Mouse (Mus musculus): ENCODE measurements at regions not wholly inside any gene's neighbourhood (a gene's known extent, or its start where the extent isn't known, plus 50 kb on each side); places are given as distances from the start of the nearest gene placed in this dataset.

DNA sequence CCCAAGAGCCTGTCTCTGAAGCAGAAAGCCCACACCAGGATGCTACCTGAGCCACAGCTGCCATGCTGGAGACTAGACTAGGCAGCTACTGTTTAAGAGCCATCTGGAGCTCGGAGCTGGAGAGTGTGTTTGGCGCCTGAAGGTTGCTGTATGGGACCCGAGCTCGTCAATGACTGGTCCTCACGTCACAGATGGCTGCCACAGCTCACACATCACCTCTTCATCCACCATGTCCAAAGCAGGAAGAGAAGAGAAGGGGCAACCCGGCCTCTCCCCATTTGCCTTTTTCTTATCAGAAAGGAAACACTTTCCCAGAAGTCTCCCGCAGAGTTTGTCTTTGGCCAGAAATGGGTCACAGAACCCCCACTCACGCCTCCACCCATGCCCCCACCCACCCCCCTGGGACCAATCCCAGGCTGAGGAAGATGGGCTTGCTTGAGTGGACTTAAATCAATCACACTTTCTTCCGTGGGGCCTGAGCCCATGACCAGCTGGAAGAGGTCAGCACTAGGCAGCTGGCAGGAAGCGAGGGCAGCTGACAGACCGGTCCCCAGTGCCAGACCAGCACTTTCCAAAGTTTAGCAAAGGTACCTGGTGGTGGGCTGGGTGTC, 53.5 kb upstream of the Ptpn1 start:
- no peak for DNase-seq (ENCODE audit: low spot score)

DNA sequence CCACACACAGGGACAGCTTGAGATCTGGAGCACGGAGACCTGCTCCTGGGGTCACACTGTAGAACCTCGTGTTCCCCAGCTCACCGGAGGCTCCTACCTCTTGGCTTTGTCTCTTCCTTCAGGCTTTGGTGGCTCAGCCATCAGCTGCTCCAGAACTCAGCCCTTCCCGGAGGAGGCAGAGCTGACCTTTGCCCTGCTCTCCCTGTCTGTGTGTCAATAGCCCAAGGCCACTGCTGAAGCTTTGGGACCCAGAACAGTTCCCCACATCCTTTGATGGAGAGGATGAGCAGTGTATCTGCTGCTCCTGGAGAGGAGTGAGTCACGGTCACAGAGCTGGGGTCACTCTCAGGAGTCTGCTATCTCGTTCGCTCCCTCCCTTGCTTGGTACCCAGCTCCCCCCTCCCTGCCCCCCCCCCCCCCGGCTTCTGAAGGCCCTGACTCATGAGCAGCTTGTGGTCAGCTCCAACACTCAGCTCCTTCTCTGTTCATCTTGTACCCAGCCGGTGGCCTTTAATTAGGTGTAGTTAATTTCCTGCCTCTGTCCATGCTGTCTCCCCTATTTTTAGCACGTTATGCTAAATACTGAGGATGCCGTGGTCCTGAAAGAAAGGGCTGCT, 54.5 kb upstream of the Ptpn1 start:
- no peak for DNase-seq (ENCODE audit: low spot score)

DNA sequence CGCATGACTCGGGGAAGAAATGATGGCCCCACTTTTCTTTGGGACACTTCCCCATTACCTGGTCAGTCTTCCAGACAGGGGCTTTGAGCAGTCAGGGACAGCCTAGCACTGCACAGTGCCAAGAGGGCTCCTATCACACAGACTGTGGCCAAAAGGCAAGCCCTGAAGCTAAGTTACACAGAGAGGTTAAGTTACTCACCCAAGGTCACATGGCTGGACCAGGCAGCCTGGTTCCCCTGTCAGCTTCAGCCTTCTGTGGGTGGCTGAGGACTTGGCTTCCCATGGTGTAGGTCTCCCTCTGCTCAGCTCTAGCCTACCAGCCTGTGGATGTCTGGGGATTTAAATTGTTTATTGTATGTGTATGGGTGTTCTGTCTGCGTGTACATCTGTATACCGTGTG, 59.4 kb upstream of the Ptpn1 start:
- DNase-seq (ENCODE audit: low spot score) = no peak

DNA sequence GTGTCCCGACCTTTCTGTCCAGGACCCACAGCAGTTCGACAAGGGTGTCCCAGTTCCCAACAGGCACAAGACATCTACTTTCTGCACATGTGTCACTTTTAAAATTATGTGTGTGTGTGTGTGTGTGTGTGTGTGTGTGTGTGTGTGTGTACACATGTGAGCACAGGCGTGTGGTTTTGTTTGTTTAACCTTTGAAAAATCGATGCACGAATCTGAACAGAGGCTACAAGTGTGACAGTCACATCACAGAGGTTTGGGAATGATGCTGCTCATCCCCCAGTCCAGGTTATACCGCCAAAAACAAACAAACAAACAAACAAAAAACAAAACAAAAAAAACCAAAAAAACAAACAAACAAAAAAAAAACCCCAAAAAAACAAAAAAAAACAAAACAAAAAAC, 61.7 kb upstream of the Ptpn1 start:
- DNase-seq (ENCODE audit: low spot score) = no peak

DNA sequence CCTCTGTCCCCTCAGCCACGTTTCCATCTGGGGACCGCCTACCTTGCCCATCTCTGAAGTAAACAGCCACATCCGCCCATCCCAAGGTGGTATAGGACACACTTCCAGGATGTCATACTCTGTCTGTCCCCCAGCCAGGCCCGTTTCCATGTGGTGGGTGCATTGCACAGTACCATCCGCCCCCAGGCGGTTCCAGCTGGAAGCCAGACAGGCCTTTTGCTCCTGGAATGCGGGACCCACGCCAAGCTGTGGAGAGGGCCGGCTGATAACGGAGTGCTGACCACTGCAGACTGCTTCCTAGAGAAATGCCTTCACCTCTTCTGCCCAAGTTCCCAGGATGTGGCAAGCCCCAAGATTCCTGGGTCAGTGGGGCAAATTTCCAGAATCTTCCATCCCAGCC, 65.1 kb upstream of the Ptpn1 start:
- DNase-seq (ENCODE audit: low spot score) = peak; percentile 76

DNA sequence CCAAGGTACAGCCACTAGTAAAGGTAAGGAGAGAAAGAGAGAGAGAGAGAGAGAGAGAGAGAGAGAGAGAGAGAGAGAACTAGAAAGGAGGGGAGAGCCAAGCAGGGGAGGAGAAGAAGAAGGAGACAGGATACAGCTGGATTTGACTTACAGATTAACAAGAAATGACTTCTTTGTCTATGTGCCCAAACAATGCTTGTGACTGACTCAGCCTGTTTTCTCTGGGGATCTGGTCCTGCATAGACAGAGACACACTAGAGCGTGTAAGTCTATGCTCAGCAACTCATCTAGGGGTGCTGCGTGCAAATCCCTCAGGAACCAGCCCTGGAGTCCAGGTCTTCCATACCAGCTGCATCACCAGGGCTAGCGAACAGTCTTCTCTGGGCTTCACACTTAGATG, 66.3 kb upstream of the Ptpn1 start:
- no peak for DNase-seq (ENCODE audit: low spot score)

DNA sequence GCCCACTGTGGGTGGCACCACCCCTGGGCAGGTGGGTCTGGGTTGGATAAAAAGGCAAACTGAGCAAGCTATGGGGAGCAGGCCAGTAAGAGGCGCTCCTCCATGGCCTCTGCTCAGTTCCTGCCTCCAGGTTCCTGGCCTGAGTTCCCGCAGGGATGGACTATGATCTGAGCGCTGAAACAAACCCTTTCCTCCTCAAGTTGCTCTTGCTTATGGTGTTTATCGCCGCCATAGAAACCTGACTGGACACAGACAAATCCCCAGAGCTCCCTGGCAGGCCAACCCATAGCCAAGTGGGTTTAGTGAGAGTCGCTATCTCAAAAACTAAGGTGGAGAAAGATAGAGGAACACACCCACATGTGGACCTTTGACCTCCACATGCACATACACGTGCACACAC, 67.2 kb upstream of the Ptpn1 start:
- DNase-seq (ENCODE audit: low spot score) = no peak

DNA sequence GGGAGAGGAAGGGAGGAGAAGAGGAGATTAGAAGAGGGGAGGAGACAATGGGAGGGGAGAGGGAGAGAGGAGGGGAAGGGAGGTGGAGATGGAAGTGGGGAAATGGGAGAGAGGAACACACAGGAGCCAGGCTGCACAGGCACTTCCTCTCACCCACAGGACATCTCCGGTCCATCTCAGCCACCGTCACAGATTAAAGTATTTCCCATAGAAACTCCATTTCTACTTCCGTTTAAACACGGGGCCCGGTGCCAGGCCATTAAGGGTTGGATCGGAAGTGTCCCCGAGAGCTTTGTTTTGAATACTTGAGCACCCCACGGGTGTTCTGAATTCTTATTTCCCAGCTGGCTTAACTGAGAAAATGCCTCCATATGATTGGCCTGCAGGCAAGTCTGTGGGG, 67.6 kb upstream of the Ptpn1 start:
- DNase-seq (ENCODE audit: low spot score) = no peak

DNA sequence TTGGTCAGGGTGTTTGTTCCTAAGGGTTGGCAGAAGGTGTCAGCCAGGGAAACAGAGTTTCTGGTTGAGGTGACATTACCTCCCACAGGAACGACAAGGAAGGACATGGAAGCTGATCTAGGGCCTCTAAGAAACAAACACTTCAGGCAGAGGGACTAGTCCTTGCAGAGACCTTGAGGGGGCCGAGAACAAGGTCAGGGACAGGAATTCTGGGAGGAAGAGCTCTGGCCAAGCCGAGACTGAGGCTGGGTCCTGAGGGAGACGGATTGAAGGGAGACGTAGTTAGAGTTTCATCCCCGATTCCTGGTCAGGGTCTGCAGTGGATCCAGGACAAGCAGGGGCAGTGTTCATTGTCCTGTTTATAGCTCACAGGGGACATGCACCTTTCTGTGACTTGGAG, 68.2 kb upstream of the Ptpn1 start:
- no peak for DNase-seq (ENCODE audit: low spot score)

DNA sequence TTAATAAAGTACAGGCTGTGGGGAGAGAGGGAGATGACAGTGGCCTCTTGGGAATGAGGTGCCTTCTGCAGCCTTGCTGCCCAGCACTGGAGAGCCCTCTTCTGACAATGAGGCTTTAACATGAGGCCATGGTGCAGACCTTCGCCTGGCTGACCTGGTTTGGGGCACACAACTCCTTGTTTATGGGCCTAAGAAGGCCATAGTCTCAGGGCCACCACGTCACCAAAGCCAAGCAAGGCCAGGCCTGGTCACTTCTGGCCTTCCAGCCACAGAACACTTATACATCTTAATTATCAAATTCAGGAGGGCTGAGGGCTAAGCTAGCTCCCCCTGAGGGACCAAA, 70.7 kb upstream of the Ptpn1 start:
- DNase-seq (ENCODE audit: low spot score) = no peak

DNA sequence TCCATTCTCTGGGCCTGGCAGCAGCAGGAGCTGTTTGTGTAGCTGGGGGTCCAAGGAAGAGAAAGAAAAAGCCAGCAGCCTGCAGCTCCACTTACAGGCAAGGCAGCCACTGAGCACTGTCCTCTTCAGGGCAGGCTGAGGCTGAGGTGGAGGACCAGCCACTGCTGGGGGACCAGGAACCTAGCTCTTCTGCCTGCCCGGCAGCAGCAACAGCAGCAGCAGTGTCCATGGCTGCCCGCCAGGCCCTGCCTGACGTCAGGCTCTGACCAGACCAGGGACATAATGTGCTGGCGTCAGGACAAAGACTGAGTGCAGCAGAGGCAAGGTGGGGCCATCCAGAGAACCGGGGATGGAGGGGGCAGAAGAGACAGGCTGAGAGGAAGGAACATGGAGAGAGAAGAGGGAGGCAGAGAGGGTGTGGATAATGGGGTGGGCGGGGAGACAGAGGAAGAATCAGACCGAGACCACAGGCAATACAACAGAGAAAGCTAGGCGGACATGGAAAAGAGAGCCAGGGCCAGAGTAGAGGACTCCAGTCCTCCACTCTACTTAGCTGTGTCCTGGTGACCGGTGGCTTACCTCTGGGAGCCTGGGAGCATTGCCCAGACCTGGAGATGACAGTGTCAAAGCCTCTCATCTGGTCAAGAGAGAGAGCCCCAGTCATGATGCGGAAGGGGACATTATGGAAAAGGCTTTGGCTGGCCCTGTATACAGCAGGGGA, 71.2 kb upstream of the Ptpn1 start:
- peak; percentile 77 for DNase-seq (ENCODE audit: low spot score)

DNA sequence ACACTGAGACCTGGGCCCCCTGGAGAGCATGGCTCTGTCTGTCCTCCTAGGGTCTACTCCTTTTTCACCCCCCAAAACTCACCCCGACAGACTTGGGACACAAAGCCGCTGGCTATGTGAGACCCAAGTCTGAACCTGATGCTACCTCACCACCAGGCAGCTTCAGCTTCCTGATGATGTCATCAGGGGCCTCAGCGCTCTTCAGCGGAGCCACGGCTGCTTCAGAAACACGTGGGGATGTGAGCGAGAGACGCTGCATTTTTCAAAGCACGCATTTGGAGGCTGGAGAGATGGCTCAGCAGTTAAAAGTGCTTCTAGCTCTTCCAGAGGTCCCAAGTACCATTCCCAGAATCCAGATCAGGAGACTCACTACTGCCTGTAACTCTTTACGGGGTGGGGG, 72.3 kb upstream of the Ptpn1 start:
- DNase-seq (ENCODE audit: low spot score) = no peak

DNA sequence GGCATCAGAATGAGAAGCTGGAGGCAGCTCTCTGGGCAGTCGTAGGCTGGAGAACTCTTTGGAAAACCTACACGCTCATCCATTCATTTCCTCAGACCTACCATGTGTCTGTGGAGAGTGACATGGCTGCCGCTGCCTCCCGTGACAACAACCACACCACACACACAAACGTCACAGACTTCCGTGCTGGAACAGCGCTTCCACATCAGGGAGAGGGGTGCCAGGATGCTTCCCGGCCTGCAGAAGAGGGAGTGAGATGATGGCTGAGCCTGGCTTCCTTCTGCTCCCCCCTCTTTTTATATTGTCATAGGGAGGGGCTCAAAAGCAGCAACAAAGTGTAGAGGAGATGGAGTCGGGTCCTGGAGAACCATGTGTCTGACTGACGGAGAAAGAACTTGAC, 73.5 kb upstream of the Ptpn1 start:
- no peak for DNase-seq (ENCODE audit: low spot score)

DNA sequence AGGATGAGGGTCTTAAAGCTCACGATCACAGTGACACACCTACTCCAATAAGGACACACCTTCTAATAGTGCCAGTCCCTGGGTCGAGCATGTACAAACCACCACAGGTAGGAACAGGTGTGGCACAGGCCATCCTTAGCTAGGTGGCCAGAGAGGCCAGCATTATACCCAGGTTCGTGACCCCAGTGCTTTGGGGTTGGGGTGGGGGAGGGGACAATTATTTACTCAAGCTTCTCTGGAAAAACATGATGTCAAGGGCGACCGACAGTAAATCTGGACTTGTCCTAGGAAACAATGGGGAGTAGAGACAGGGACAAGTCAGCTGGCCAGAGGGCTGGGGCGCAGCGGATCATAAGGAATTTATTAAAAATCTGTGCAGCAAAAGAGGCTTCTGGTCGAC, 73.9 kb upstream of the Ptpn1 start:
- no peak for DNase-seq (ENCODE audit: low spot score)

DNA sequence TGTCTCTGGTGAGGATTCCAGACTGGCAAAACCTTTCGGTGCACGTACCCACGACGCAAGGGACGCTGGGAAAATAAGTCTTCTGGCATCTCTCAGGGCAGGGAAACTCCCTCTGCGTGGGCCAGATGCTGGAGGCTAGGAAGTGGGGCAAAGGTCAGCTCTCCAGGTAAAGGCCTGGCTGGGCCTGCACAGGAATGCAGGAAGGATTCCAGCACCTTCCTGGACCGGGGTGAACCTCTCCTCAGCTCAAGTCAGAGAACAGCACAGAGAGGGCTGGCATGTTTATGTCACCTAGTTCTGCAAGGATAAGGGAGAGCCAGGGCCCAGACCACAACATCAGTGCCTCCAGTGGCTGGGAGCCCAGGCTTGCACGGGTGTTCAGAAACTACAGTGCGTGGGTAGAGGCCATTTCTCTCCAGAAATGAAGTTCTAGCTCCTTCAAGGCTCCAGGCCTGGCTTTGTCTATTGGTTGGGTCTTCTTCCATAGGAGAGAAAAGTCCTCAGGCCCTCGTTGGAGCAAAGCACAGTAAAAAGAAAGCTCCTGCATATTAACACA, 74.9 kb upstream of the Ptpn1 start:
- DNase-seq (ENCODE audit: low spot score) = no peak

DNA sequence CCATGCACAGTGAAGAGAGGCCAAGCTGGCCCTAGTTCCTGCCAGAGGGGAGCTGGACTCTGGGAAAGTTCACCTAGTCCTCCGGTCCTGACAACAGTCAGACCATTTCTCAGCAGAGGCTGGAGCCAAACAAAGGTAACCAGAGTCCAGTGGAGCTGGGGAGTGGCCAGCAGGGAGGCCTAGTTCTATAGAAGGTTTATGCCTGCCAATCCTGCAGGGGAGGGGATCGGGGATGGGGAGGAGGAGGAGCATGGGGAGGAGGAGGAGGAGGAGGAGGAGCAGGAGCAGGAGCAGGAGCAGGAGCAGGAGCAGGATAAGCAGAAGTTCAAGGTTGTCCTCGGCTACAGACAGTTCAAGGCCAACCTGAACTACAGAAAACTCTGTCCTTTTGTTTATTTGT, 75.8 kb upstream of the Ptpn1 start:
- no peak for DNase-seq (ENCODE audit: low spot score)

DNA sequence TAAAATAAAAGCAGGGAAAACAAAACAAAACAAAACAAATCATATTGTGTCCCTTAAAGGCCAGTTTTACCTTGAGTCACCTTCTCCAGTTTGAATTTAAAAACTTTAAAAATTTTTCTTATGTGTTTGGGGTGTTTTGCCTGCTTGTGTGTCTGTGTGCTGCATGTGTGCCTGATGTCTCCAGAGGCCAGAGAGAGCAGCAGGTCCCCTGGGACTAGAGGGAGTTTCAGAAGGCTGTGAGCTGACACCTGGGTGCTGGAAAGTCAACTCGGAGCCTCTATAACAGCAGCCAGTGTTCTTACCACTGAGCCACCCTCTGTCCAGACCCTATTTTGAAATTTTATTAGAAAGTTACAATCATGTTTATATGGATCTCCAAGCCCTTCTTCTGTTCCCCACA, 77.8 kb upstream of the Ptpn1 start:
- no peak for DNase-seq (ENCODE audit: low spot score)

DNA sequence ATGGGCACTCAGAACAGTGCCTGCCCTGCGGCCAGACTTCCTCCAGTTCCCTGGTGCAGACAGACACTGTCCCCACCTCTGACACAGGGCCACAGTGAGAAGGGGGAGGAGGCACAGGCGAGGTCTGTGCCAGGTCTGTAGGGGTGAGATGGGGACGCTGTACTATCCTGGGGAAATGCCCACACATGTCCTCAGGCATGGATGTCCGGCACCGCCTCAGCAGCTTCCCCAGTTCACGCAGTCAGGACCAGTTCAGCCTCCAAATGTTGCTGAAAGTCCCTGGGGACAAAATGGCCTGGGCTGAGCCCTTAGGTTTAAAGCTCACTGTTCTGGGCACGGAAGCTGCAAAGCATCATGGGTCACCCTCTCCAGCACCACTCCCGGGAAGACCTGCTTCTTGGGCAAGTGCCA, 78.4 kb upstream of the Ptpn1 start:
- no peak for DNase-seq (ENCODE audit: low spot score)

DNA sequence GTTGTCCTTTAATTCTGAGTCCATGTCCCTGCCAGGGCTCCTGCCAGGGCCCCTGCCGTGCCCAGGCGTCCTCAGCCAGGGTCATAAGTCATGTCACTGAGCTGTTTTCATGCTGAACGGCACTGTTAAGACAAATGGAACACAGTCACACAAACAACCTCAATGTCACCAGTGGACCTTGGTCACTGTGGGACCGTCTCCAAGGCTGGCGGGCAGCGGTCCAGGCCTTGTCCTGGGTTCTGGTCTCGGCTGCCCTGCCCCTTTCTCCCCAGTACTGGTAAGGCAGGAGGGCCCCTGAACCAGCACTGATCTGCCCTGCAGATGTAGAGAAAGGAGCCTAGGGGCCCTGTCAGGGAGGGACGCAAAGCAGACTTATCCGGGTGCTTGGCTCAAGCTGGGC, 79.3 kb upstream of the Ptpn1 start:
- no peak for DNase-seq (ENCODE audit: low spot score)

DNA sequence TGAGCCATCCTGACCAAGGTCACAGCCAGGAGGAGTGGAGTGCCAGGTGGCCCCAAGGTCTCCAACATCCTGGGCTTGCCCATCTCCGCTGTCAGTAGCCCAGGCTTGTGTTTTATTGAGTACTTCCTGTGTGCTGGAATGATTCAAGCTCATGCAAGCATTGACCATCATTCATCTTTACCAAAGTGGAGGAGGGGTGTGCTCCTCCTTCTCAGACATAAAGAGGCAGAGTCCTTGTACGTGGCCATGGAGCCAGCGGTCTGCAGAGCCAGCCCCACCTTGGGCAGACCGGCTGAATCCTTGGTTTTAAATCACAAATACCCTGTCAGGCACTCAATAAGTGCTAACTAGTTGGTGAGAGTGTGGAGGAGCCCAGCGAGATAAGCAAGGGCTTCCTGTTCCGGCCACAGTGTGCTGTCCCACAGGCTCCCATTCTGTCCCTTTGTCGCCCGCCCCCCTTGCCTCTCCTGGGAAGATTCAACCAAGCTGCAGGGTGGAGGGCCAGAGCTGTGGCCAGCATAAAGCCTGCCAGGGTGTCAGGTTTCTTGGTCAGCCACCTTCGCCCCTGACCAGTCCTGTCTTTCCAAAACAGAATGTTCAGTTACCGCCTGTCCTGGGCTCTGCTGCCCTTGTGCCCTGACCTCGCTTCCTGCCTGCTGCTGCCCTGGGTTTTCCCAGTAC, 80.5 kb upstream of the Ptpn1 start:
- no peak for DNase-seq (ENCODE audit: low spot score)

DNA sequence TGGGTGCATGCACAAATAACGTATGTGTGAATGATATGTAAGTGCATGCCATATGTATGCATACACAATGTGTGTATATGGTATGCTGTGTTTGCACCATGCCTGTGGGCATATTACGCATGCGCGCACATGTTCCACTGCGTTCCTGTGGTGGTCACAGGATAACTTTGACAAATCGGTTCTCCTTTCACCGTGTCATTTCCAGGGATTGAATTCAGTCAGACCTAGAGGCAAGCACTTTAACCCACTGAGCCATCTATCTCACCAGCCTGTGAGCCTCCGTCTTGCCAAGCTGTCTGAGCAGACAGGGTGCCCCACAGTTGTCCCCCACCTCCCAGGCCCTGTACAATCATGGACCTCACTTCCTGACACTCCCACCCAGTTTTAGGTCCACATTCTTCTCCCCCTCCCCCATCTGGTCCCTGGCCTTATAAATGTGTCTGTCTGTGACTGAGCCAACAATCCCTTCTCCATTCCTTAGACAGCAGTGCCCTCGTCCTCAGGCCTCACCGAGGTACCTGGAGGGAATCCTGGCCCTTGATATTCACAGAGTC, 81.8 kb upstream of the Ptpn1 start:
- no peak for DNase-seq (ENCODE audit: low spot score)
